Mouse (Mus musculus) right cerebral cortex, postnatal 25 days (tissue): Measurements from ENCODE around the gene Mid1.
A peak's percentile ranks its signal among the peaks of the same experiment; 100 is the strongest.
"Not testable (repeated sequence)": the region's sequence is repeated elsewhere in the genome, so short reads cannot be mapped to it uniquely, and the experiment has no call there.

Experiments used
- DNase-seq: peaks from one replicate; pipeline ENCODE4 v3.0.0; 2022

Mid1 gene

DNA sequence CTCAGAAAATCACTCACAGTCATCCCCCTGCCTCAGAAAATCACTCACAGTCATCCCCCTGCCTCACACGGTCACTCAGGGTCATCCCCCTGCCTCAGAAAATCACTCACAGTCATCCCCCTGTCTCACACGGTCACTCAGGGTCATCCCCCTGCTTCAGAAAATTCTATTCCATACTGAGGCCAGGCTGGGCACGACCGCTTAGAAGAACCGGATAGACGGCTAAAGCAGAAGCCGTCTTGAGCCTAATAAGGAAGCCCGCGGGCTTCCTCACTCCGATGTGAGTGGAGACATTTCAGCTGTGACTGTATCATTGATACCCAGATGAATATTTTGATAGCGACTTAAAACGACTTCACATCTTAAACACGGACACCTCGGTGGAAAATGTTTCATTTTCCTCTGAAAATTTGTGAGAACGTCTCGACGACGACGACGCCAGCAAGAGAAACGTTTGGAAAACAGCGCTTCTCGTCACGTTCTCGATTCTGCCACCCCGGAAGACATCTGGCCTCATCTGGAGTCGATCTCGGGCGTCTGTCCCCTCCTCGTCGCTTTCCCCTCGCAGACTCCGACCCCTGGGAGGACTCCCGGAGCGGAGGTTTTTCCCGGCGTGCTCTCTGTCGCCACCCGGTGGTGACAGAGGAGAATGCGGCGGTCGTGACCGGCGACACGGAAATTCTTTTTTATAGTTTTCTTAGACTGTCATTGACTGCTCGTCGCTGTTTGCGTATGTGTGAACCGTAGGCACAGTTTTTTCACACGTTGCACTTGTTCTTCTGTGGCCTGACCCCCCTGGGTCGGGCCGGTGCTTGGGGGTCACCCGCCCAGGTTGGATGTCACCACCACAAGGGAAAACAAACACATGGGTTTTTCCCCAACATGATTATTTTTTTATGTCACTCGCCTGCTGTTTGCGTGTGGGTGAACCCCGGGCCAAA is 305.0 kb downstream of the Mid1 start:
- DNase-seq = peak; percentile 86

DNA sequence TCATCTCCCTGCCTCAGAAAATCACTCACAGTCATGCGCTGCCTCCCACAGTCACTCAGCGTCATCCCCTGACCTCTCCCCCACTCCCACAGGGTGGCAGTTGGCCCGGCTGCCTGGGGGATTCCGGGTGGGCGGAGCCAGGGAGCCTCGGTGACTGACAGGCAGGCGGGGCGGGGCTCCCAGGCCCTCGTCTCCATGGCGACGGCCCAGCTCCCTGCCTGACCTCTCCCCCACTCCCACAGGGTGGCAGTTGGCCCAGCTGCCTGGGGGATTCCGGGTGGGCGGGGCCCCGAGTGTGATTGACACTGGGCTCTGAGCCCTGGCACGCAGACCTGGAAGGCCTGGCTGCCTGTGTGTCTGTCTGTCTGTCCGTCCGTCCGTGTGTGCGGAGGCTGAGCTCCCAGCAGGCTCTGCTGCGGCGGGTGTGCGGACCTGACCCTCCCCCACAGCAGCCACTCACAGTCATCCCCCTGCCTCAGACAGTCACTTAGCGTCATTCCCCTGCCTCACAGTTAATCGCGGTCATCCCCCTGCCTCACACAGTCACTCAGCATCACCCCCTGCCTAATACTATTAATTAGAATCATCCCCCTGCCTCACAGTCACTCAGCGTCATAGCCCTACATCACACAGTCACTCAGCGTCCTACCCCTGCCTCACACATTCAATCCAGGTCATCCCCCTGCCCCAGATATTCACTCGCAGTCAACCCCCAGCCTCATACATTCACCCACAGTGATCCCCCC is 306.3 kb downstream of the Mid1 start:
- DNase-seq = peak; percentile 97

DNA sequence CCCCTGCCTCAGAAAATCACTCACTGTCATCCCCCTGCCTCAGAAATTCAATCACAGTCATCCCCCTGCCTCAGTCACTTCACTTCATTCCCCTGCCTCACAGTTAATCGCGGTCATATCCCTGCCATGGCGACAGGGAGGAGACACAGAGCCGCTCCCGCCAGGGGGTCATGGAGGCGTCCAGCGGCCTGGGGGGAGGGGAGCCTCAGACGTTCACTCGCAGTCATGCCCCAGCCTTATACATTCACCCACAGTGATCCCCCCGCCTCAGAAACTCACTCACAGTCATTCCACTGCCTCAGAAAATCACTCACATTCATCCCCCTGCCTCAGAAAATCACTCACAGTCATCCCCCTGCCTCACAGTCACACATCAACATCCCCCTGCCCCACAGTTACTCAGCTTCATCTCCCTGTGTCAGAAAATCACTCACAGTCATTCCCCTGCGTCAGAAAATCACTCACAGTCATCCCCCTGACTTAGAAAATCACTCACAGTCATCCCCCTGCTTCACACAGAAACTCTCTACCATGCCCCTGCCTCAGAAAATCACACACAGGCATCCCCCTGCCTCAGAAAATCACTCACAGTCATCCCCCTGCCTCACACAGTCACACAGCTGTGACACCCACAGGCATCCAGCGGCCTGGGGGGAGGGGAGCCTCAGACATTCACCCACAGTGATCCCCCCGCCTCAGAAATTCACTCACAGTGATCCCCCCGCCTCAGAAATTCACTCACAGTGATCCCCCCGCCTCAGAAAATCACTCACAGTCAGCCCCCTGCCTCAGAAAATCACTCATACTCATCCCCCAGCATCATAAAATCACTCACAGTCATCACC is 307.3 kb downstream of the Mid1 start:
- DNase-seq = not testable (repeated sequence)

DNA sequence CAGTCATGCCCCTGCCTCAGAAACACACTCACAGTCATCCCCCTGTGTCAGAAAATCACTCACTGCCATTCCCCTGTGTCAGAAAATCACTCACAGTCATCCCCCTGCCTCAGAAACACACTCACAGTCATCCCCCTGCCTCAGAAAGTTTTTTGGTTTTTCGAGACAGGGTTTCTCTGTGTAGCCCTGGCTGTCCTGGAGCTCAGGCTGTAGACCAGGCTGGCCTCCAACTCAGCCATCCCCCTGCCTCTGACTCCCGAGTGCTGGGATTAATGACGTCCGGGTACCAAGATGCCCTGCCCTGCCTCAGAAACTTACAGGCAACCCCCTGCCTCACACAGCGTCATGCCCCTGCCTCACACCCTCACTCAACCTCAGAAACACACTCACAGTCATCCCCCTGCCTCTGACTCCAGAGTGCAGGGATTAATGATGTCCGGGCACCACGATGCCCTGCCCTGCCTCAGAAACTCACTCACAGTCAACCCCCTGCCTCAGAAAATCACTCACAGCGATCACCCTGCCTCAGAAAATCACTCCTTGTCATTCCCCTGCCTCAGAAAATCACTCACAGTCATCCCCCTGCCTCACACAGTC is 308.1 kb downstream of the Mid1 start:
- not testable (repeated sequence) for DNase-seq

DNA sequence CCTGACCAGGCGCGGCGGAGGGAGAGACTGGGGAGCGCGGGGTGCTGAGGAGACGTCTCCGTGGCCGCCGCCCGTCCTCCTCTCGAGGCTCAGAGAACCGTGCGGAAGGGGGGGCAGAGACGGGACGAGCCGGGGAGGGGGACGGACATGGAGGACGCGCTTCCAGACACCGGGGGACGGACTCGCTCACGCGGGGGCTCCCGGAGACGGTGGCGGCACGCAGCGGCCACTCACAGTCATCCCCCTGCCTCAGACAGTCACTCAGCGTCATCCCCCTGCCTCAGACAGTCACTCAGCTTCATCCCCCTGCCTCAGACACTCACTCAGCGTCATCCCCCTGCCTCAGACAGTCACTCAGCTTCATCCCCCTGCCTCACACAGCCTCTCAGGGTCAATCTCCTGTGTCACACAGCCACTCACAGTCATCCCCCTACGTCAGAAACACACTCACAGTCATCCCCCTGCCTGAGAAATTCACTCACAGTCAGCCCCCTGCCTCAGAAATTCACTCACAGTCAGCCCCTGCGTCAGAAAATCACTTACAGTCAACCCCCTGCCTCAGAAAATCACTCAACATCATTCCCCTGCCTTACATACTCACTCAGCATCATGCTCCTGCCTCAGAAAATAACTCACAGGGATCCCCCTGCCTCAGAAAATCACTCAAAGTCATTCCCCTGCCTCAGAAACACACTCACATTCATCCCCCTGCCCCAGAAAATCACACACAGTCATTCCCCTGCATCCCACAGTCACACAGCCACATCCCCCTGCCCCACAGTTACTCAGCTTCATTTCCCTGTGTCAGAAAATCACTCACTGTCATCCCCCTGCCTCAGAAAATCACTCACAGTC is 309.2 kb downstream of the Mid1 start:
- DNase-seq = not testable (repeated sequence)

DNA sequence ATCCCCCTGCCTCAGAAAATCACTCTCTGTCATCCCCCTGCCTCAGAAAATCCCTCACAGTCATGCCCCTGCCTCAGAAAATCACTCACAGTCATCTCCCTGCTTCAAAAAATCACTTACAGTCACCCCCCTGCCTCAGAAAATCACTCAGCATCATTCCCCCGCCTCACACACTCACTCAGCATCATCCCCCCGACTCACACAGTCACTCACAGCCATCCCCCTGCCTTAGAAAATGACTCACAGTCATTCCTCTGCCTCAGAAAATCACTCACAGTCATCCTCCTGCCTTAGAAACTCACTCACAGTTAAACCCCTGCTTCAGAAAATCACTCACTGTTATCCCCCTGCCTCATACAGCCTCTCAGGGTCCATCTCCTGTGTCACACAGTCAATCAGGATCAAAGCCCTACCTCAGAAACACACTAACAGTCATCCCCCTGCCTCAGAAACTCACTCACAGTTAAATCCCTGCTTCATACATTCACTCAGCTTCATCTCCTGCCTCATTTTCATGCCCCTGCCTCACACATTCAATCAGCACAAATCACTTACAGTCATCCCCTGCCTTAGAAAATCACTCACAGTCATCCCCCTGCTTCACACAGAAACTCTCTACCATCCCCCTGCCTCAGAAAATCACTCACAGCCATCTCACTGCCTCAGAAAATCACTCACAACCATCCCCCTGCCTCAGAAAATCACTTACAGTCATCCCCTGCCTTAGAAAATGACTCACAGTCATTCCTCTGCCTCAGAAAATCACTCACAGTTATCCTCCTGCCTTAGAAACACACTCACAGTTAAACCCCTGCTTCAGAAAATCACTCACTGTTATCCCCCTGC is 310.1 kb downstream of the Mid1 start:
- DNase-seq = not testable (repeated sequence)

DNA sequence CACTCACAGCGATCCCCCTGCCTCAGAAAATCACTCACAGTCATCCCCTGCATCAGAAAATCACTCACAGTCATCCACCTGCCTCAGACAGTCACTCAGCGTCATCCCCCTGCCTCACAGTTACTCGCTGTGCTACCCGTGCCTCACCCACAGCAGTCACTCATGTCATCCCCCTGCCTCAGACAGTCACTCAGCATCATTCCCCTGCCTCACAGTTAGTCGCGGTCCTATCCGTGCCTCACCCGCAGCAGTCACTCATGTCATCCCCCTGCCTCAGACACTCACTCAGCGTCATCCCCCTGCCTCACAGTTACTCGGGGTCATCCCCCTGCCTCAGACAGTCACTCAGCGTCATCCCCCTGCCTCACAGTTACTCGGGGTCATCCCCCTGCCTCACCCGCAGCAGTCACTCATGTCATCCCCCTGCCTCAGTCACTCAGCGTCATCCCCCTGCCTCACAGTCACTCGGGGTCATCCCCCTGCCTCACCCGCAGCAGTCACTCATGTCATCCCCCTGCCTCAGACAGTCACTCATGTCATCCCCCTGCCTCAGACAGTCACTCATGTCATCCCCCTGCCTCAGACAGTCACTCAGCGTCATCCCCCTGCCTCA is 311.0 kb downstream of the Mid1 start:
- DNase-seq = not testable (repeated sequence)

DNA sequence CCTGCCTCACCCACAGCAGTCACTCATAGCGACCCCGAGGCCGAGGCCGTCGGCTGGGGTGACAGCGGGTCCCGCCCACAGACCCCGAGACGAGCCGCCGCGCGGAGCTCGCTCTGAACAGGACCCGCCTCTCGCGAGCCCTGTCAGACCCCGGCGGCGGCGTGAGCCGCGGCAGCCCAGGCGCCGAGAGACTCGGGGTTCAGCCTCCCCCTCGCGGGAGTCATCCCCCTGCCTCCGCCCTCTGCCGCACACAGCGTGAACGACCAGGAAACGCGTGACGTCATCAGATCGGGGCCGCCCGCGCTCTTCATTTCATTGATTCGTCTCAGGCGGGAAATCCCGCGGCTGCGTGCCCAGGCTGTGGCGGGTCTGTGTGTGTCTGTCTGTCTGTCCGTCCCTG is 311.9 kb downstream of the Mid1 start:
- DNase-seq = peak; percentile 93

DNA sequence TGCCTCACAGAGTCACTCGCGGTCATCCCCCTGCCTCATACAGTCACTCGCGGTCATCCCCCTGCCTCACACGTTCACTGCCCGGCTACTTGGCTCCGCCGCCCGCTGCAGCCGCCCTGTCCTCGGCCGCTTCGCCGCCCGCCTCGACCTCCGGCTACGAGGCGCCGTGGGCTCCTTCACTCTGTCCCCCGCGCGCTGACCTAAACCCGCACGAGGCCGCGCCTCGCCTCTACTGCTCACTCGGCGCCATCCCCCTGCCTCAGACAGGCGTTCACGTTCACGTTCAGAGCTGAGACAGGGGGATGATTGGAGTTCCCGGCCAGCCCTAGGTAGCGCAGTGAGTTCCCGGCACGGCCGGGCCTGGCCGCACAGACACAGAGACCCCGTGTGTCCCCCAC is 312.5 kb downstream of the Mid1 start:
- DNase-seq = not testable (repeated sequence)

DNA sequence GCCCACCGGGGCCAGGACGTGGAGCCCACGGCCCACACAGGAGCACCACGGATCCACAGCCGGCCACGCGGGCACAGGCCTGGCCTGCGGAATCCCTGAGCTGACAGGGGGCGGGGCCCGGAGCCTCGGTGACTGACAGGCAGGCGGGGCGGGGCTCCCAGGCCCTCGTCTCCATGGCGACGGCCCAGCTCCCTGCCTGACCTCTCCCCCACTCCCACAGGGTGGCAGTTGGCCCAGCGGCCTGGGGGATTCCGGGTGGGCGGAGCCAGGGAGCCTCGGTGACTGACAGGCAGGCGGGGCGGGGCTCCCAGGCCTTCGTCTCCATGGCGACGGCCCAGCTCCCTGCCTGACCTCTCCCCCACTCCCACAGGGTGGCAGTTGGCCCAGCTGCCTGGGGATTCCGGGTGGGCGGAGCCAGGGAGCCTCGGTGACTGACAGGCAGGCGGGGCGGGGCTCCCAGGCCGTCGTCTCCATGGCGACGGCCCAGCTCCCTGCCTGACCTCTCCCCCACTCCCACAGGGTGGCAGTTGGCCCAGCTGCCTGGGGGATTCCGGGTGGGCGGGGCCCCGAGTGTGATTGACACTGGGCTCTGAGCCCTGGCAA is 313.0 kb downstream of the Mid1 start:
- DNase-seq = peak; percentile 100

DNA sequence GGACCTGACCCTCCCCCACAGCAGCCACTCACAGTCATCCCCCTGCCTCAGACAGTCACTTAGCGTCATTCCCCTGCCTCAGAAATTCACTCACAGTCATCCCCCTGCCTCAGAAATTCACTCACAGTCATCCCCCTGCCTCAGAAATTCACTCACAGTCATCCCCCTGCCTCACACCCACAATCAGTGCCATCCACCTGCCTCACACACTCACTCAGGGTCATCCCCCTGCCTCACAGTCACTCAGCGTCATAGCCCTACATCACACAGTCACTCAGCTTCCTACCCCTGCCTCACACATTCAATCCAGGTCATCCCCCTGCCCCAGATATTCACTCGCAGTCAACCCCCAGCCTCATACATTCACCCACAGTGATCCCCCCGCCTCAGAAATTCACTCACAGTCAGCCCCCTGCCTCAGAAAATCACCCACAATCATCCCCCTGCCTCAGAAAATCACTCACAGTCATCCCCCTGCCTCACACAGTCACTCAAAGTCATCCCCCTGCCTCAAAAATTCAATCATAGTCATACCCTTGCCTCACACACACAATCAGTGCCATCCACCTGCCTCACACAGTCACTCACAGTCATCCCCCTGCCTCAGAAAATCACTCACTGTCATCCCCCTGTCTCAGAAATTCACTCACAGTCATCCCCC is 313.7 kb downstream of the Mid1 start:
- DNase-seq = not testable (repeated sequence)

DNA sequence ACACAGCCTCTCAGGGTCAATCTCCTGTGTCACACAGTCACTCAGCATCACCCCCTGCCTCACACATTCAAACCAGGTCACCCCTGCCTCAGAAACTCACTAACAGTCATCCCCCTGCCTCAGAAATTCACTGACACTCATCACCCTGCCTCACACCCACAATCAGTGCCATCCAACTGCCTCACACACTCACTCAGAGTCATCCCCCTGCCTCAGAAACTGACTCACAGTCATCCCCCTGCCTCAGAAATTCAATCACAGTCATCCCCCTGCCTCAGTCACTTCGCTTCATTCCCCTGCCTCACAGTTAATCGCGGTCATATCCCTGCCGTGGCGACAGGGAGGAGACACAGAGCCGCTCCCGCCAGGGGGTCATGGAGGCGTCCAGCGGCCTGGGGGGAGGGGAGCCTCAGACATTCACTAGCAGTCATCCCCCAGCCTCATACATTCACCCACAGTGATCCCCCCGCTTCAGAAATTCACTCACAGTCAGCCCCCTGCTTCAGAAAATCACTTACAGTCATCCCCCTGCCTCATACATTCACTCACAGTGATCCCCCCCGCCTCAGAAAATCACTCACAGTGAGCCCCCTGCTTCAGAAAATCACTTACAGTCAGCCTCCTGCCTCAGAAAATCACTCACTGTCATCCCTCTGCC is 314.4 kb downstream of the Mid1 start:
- not testable (repeated sequence) for DNase-seq

DNA sequence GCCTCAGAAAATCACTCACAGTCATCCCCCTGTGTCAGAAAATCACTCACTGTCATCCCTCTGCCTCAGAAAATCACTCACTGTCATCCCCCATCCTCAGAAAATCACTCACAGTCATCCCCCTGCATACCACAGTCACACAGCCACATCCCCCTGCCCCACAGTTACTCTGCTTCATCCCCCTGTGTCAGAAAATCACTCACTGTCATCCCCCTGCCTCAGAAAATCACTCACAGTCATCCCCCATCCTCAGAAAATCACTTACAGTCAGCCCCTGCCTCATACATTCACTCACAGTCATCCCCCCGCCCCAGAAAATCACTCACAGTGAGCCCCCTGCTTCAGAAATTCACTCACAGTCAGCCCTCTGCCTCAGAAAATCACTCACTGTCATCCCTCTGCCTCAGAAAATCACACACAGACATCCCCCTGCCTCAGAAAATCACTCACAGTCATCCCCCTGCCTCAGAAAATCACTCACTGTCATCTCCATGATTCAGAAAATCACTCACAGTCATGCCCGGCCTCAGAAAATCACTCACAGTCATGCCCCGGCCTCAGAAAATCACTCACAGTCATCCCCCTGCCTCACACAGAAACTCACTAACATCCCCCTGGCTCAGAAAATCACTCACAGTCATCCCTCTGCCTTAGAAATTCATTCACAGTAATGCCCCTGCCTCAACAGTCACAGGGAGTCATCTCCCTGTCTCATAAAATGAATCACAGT is 315.1 kb downstream of the Mid1 start:
- DNase-seq = not testable (repeated sequence)

DNA sequence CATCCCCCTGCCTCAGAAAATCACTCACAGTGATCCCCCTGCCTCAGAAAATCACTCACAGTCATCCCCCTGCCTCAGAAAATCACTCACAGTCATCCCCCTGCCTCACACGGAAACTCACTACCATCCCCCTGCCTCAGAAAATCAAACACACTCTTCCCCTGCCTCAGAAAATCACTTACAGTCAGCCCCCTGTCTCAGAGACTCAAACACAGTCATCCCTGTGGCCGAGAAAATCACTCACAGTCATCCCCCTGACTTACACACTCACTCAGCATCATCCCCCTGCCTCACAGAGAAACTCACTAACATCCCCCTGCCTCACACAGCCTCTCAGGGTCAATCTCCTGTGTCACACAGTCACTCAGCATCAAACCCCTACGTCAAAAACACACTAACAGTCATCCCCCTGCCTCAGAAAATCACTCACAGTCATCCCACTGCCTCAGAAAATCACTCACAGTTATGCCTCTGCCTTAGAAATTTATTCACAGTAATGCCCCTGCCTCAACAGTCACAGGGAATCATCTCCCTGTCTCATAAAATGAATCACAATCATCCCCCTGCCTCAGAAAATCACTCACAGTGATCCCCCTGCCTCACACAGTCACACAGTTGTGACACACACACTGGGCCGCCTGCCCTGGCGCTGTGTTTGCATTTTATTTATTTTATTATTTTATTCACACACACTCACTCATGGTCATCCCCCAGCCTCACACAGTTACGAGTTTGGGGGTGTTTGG is 315.8 kb downstream of the Mid1 start:
- not testable (repeated sequence) for DNase-seq

DNA sequence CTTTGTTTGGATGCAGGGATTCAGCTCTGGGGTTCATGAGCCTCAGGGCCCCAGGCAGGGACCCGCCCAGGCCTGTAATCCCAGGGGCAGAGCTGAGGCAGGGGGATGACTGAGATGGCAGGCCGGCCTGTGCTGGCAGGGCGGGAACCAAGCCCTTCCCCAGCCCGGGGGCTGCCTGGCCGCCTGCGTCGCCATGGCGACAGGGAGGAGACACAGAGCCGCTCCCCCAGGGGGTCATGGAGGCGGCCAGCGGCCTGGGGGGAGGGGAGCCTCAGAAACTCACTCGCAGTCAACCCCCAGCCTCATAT is 316.3 kb downstream of the Mid1 start:
- DNase-seq = not testable (repeated sequence)

DNA sequence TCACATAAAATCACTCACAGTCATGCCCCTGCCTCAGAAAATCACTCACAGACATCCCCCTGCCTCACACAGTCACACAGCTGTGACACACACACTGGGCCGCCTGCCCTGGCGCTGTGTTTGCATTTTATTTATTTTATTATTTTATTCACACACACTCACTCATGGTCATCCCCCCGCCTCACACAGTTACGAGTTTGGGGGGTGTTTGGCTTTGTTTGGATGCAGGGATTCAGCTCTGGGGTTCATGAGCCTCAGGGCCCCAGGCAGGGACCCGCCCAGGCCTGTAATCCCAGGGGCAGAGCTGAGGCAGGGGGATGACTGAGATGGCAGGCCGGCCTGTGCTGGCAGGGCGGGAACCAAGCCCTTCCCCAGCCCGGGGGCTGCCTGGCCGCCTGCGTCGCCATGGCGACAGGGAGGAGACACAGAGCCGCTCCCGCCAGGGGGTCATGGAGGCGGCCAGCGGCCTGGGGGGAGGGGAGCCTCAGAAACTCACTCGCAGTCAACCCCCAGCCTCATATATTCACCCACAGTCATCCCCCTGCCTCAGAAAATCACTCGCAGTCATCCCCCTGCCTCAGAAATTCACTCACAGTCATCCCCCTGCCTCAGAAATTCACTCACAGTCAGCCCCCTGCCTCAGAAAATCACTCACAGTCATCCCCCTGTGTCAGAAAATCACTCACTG is 317.7 kb downstream of the Mid1 start:
- DNase-seq = not testable (repeated sequence)

DNA sequence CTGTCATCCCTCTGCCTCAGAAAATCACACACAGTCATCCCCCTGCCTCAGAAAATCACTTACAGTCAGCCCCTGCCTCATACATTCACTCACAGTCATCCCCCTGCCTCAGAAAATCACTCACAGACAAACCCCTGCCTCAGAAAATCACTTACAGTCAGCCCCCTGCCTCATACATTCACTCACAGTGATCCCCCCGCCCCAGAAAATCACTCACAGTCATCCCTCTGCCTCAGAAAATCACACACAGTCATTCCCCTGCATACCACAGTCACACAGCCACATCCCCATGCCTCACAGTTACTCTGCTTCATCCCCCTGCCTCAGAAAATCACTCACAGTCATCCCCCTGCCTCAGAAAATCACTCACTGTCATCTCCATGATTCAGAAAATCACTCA is 318.5 kb downstream of the Mid1 start:
- DNase-seq = not testable (repeated sequence)
